26 mouse cellular contexts compared by ENCODE assay signal in genomic region chr6:145725849-145726248, GRCm38 (mm10). TPM values are rescaled to one million over a fixed set of nuclear protein-coding genes. Genes with fewer than 3 reads are reported as not detected.
A peak's percentile ranks its signal among the peaks of the same experiment; 100 is the strongest.
DNase-seq lines count a peak whose midpoint lies in the region; ATAC-seq and TF ChIP-seq lines count a peak whose summit lies in the region.
"Had no signal": no experiment of that assay in that cellular context is flagged by ENCODE, and none has a peak within 500 bp of the region (broad histone marks: within the 10 kb centered on the region; RNA-seq: fewer than 3 reads in every experiment).

No protein-coding gene starts in this region.

- no peaks in the 10 kb centered on the region for H3K27me3 ChIP-seq in limb, embryonic 14.5 days (ENCODE audit: control insufficient read depth, insufficient read depth, low read length)
- H3K27me3 ChIP-seq in limb, embryonic 10.5 days (ENCODE audit: low read depth, poor library complexity, severe bottlenecking): no peaks in the 10 kb centered on the region
- H3K27me3 ChIP-seq in intestine, embryonic 16.5 days (replicated peaks; ENCODE audit: control insufficient read depth, insufficient read depth, low read length): no peaks in the 10 kb centered on the region
- H3K27me3 ChIP-seq in kidney, adult 2 months (replicated peaks; ENCODE audit: control insufficient read depth, insufficient read depth, low read length): no peaks in the 10 kb centered on the region
- H3K27me3 ChIP-seq: embryonic facial prominence, embryonic 12.5 days; heart, embryonic 12.5 days; hindbrain, embryonic 15.5 days; liver, embryonic 15.5 days had no signal

- H3K27ac ChIP-seq in limb, embryonic 14.5 days (replicated peaks; ENCODE audit: low read depth, low read length): no peak overlapping the region
- no peak overlapping the region for H3K27ac ChIP-seq in limb, embryonic 10.5 days
- no peak overlapping the region for H3K27ac ChIP-seq in intestine, embryonic 16.5 days (ENCODE audit: low read length)
- no peak overlapping the region for H3K27ac ChIP-seq in kidney, adult 2 months (ENCODE audit: insufficient read depth, low read depth, low read length)
- H3K27ac ChIP-seq: embryonic facial prominence, embryonic 12.5 days; heart, adult 2 months; hindbrain, embryonic 15.5 days; liver, embryonic 15.5 days had no signal

- no peak overlapping the region for H3K9ac ChIP-seq in limb, embryonic 14.5 days (ENCODE audit: low read depth, low read length, severe bottlenecking)
- H3K9ac ChIP-seq in intestine, embryonic 16.5 days (ENCODE audit: low read depth, low read length): no peak overlapping the region
- H3K9ac ChIP-seq: embryonic facial prominence, embryonic 12.5 days; heart, embryonic 12.5 days; hindbrain, embryonic 15.5 days; liver, embryonic 15.5 days; lung, embryonic 14.5 days had no signal

- DNase-seq in limb, embryonic 14.5 days (ENCODE audit: low spot score): peak; percentile 37
- no peak for DNase-seq in limb, embryonic 10.5 days (ENCODE audit: low spot score)
- DNase-seq in 3T3-L1 (ENCODE audit: low read depth, low spot score): peak; percentile 90
- DNase-seq in NIH3T3 (ENCODE audit: low read depth): peak; percentile 87
- no peak for DNase-seq in kidney, adult 2 months
- DNase-seq in thymus, postnatal 10 days (ENCODE audit: low spot score in 2 of 2): no peak
- DNase-seq: adrenal gland, adult 2 months; B cell, adult 2 months; cerebellum, adult 8-10 months; cerebellum, postnatal 25 days; heart, adult 2 months; heart, postnatal 4 days; kidney, postnatal 14 days; layer of hippocampus, adult 9-11 months; lung, embryonic 14.5 days; right cerebral cortex, postnatal 25 days; thymus, adult 18-20 months had no signal

- H3K36me3 ChIP-seq in limb, embryonic 14.5 days (ENCODE audit: control insufficient read depth, insufficient read depth, low read length): no peaks in the 10 kb centered on the region
- no peaks in the 10 kb centered on the region for H3K36me3 ChIP-seq in limb, embryonic 10.5 days
- H3K36me3 ChIP-seq in intestine, embryonic 16.5 days (ENCODE audit: control insufficient read depth, insufficient read depth, low read length): no peaks in the 10 kb centered on the region
- H3K36me3 ChIP-seq in kidney, adult 2 months (ENCODE audit: control insufficient read depth, insufficient read depth, low read length): no peaks in the 10 kb centered on the region
- H3K36me3 ChIP-seq: embryonic facial prominence, embryonic 12.5 days; heart, embryonic 12.5 days; hindbrain, embryonic 15.5 days; liver, embryonic 15.5 days had no signal

- no peaks in the 10 kb centered on the region for H3K9me3 ChIP-seq in limb, embryonic 14.5 days (ENCODE audit: control insufficient read depth, low read length)
- no peaks in the 10 kb centered on the region for H3K9me3 ChIP-seq in limb, embryonic 10.5 days (replicated peaks)
- no peaks in the 10 kb centered on the region for H3K9me3 ChIP-seq in intestine, embryonic 16.5 days (ENCODE audit: control insufficient read depth, low read length)
- H3K9me3 ChIP-seq: embryonic facial prominence, embryonic 12.5 days; heart, embryonic 12.5 days; hindbrain, embryonic 15.5 days; liver, embryonic 15.5 days had no signal

- no peak for TF ChIP-seq POLR2A in limb, embryonic 14.5 days (IDR thresholded peaks at IDR 0.05; ENCODE audit: borderline replicate concordance, extremely low read depth, insufficient read depth, insufficient read length)
- TF ChIP-seq POLR2A in kidney, adult 2 months (IDR thresholded peaks at IDR 0.05; ENCODE audit: low read depth, low read length): no peak

- TF ChIP-seq CTCF in kidney, adult 2 months (conservative IDR thresholded peaks at IDR 0.05; ENCODE audit: insufficient read depth, insufficient read length, low read depth, low read length): no peak

- 52% methylated on average over 10 of the region's 10 CpGs for WGBS in limb, embryonic 14.5 days
- WGBS in limb, embryonic 10.5 days: 89% methylated on average over 10 of the region's 10 CpGs
- 66% methylated on average over 10 of the region's 10 CpGs for WGBS in intestine, embryonic 16.5 days
- WGBS in kidney, adult 2 months: 71% methylated on average over 10 of the region's 10 CpGs

- H3K4me1 ChIP-seq in limb, embryonic 14.5 days (ENCODE audit: control insufficient read depth, insufficient read depth, low read length): peaks cover 9% of the 10 kb centered on the region; the same call in 1 of the 2 replicates
- peaks cover 10% of the 10 kb centered on the region; the same call in 1 of the 2 replicates for H3K4me1 ChIP-seq in limb, embryonic 10.5 days
- no peaks in the 10 kb centered on the region for H3K4me1 ChIP-seq in intestine, embryonic 16.5 days (ENCODE audit: control insufficient read depth, insufficient read depth, low read length)
- no peaks in the 10 kb centered on the region for H3K4me1 ChIP-seq in kidney, adult 2 months (ENCODE audit: control insufficient read depth, insufficient read depth, low read length)
- H3K4me1 ChIP-seq: embryonic facial prominence, embryonic 12.5 days; heart, embryonic 12.5 days; hindbrain, embryonic 15.5 days; liver, embryonic 15.5 days had no signal

- H3K4me2 ChIP-seq in limb, embryonic 14.5 days (replicated peaks; ENCODE audit: low read depth, low read length, severe bottlenecking): no peak overlapping the region
- no peak overlapping the region for H3K4me2 ChIP-seq in intestine, embryonic 16.5 days (ENCODE audit: low read depth, low read length)
- H3K4me2 ChIP-seq: embryonic facial prominence, embryonic 12.5 days; heart, embryonic 12.5 days; hindbrain, embryonic 15.5 days; liver, embryonic 15.5 days; lung, embryonic 14.5 days; midbrain, embryonic 11.5 days had no signal

- no peak for ATAC-seq in limb, embryonic 14.5 days (ENCODE audit: low FRiP score, low read depth)
- peak; percentile 71 for ATAC-seq in intestine, embryonic 16.5 days
- ATAC-seq: forebrain, embryonic 16.5 days; midbrain, embryonic 16.5 days had no signal

- H3K4me3 ChIP-seq in limb, embryonic 14.5 days (replicated peaks; ENCODE audit: low read length): no peak overlapping the region
- H3K4me3 ChIP-seq in limb, embryonic 10.5 days: no peak overlapping the region
- H3K4me3 ChIP-seq in intestine, embryonic 16.5 days (ENCODE audit: low read length): no peak overlapping the region
- no peak overlapping the region for H3K4me3 ChIP-seq in kidney, adult 2 months (ENCODE audit: insufficient read depth, low read depth, low read length)
- H3K4me3 ChIP-seq: embryonic facial prominence, embryonic 12.5 days; erythroblast, embryonic 14.5 days; heart, adult 2 months; heart, embryonic 12.5 days; hindbrain, embryonic 15.5 days; liver, embryonic 15.5 days had no signal

RNA-seq across cellular contexts. Expression of gene Rassf8, which starts 20.7 kb away (rescaled TPM):
- polyA plus RNA-seq in limb, embryonic 14.5 days (2012; rRNA removed): 42.5 and 43.3 TPM in 2 replicates
- 20.8 and 23.0 TPM in 2 replicates for polyA plus RNA-seq in limb, embryonic 14.5 days (2014; fragmentation: Nextera tagmentation; extraction: Ambion mirVana)
- 3.9 and 6.4 TPM in 2 replicates for polyA plus RNA-seq in limb, embryonic 10.5 days (2016; fragmentation: Nextera tagmentation; extraction: Ambion mirVana)
- 3.1 and 3.2 TPM in 2 replicates for polyA plus RNA-seq in intestine, embryonic 16.5 days (2015; fragmentation: Nextera tagmentation; extraction: Ambion mirVana)
- polyA plus RNA-seq in kidney, adult 2 months (2012; rRNA removed): 26.8 and 33.9 TPM in 2 replicates
- polyA plus RNA-seq: erythroblast, embryonic 14.5 days had no signal

Comparison
In these comparisons a context has a peak if more than half of its experiments do, and no peak if none do; other contexts are left out.
1. DNase-seq: peak in limb, embryonic 14.5 days (single experiment), 3T3-L1 (single experiment) and NIH3T3 (single experiment); none in limb, embryonic 10.5 days (single experiment), kidney, adult 2 months (single experiment) and thymus, postnatal 10 days (0 of 2).